Mouse (Mus musculus): Measurements from ENCODE around the gene Pi4kb.

DNA sequence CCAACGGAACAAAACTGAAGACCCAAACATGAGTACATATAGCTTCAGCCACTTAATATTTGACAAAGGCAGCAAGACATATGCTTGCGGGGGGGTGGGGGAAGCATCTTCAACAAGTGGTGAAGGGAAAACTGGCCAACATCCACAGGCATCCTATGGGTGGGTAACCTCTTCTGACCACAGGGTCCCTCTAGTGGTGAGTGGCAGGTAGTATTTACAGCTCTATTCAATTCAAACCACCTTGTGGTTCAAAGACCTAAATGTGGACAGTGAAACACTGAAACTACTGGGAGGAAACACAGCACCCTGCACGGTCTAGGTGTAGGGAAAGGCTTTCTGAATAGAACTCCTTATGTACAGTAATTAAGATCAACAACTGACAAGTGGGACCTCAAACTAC lies 79.2 kb downstream of the Pi4kb start:
- TF ChIP-seq POLR2A (IDR thresholded peaks at IDR 0.05; ENCODE audit: low read depth, low read length) (no peak), CTCF (IDR thresholded peaks at IDR 0.05; ENCODE audit: extremely low read depth, insufficient read length, insufficient replicate concordance, low read depth, low read length) (peak; percentile 78; the same call in 1 of the 2 replicates)

Data from small intestine, adult 2 months (tissue).